Mouse (Mus musculus): ENCODE measurements around the gene Becn1. TPM values are rescaled to one million over a fixed set of nuclear protein-coding genes. Genes with fewer than 3 reads are reported as not detected.
A peak's percentile ranks its signal among the peaks of the same experiment; 100 is the strongest.

Gene Becn1
- polyA plus RNA-seq, 1 experiment, result 134 TPM

GRCm38 (mm10) chr11:101348774-101349173 is 46.7 kb upstream of the Becn1 start:
- no peak overlapping the region for H3K4me3 ChIP-seq
- no peak overlapping the region for H3ac ChIP-seq (ENCODE audit: control insufficient read depth, insufficient read length)
- H3K27me3 ChIP-seq (ENCODE audit: control insufficient read depth, insufficient read depth, insufficient read length), result peaks cover 25% of the 10 kb centered on the region
- TF ChIP-seq E2F4 (IDR thresholded peaks at IDR 0.05; ENCODE audit: insufficient read depth) (no peak), REST (IDR thresholded peaks at IDR 0.05; ENCODE audit: insufficient read depth, insufficient read length) (no peak), POLR2A (IDR thresholded peaks at IDR 0.05; ENCODE audit: insufficient read length, low read depth) (no peak), TCF12 (IDR thresholded peaks at IDR 0.05; ENCODE audit: insufficient read depth, poor library complexity, severe bottlenecking) (no peak), SRF (IDR thresholded peaks at IDR 0.05; ENCODE audit: control insufficient read depth, insufficient read length, low read depth) (no peak), MYOD1 (IDR thresholded peaks at IDR 0.05; ENCODE audit: control insufficient read depth in 1 of 3, insufficient read length in 2 of 3, low read depth in 2 of 3) (no peak)
- no peaks in the 10 kb centered on the region for H3K36me3 ChIP-seq (ENCODE audit: control insufficient read depth, insufficient read depth)
- H3K79me2 ChIP-seq (ENCODE audit: control insufficient read depth, insufficient read depth), result no peaks in the 10 kb centered on the region
- H3K4me2 ChIP-seq (ENCODE audit: low read depth), result no peak overlapping the region

GRCm38 (mm10) chr11:101347083-101347775 is 45.1 kb upstream of the Becn1 start:
- H3ac ChIP-seq (ENCODE audit: control insufficient read depth, insufficient read length), result no peak overlapping the region
- no peak overlapping the region for H3K4me3 ChIP-seq
- TF ChIP-seq USF1 (IDR thresholded peaks at IDR 0.05; ENCODE audit: low read depth), result no peak
- no peak for TF ChIP-seq SRF (IDR thresholded peaks at IDR 0.05; ENCODE audit: control insufficient read depth, insufficient read length, low read depth)
- no peak for TF ChIP-seq MYOD1 (IDR thresholded peaks at IDR 0.05; ENCODE audit: control insufficient read depth in 1 of 3, insufficient read length in 2 of 3, low read depth in 2 of 3)
- no peak for TF ChIP-seq REST (IDR thresholded peaks at IDR 0.05; ENCODE audit: insufficient read depth, insufficient read length)
- no peak for TF ChIP-seq TCF12 (IDR thresholded peaks at IDR 0.05; ENCODE audit: insufficient read depth, poor library complexity, severe bottlenecking)
- no peak for TF ChIP-seq MYOG (IDR thresholded peaks at IDR 0.05; ENCODE audit: control insufficient read depth in 1 of 3, insufficient read depth in 1 of 3, insufficient read length in 2 of 3, low read depth in 2 of 3)
- TF ChIP-seq TCF3 (IDR thresholded peaks at IDR 0.05; ENCODE audit: insufficient read length, low read depth), result no peak
- TF ChIP-seq CEBPB (IDR thresholded peaks at IDR 0.05; ENCODE audit: insufficient read depth, poor library complexity, severe bottlenecking), result no peak
- TF ChIP-seq E2F4 (IDR thresholded peaks at IDR 0.05; ENCODE audit: insufficient read depth), result no peak
- no peaks in the 10 kb centered on the region for H3K36me3 ChIP-seq (ENCODE audit: control insufficient read depth, insufficient read depth)
- H3K27me3 ChIP-seq (ENCODE audit: control insufficient read depth, insufficient read depth, insufficient read length), result peaks cover 20% of the 10 kb centered on the region
- H3K4me2 ChIP-seq (ENCODE audit: low read depth), result no peak overlapping the region
- H3K79me2 ChIP-seq (ENCODE audit: control insufficient read depth, insufficient read depth), result no peaks in the 10 kb centered on the region

GRCm38 (mm10) chr11:101338123-101338760 is 36.2 kb upstream of the Becn1 start:
- Histone ChIP-seq H3K36me3 (ENCODE audit: control insufficient read depth, insufficient read depth) (no peaks in the 10 kb centered on the region), H3K4me3 (peak overlapping the region; percentile 13), H3K4me2 (ENCODE audit: low read depth) (peak overlapping the region; percentile 93), H3K27me3 (ENCODE audit: control insufficient read depth, insufficient read depth, insufficient read length) (no peaks in the 10 kb centered on the region), H3ac (ENCODE audit: control insufficient read depth, insufficient read length) (no peak overlapping the region), H3K79me2 (ENCODE audit: control insufficient read depth, insufficient read depth) (no peaks in the 10 kb centered on the region)
- TF ChIP-seq REST (IDR thresholded peaks at IDR 0.05; ENCODE audit: insufficient read depth, insufficient read length) (no peak), MYOD1 (IDR thresholded peaks at IDR 0.05; ENCODE audit: control insufficient read depth in 1 of 3, insufficient read length in 2 of 3, low read depth in 2 of 3) (no peak), CEBPB (IDR thresholded peaks at IDR 0.05; ENCODE audit: insufficient read depth, poor library complexity, severe bottlenecking) (no peak), E2F4 (IDR thresholded peaks at IDR 0.05; ENCODE audit: insufficient read depth) (no peak), POLR2AphosphoS2 (IDR thresholded peaks at IDR 0.05; ENCODE audit: insufficient read length, low read depth) (no peak)

GRCm38 (mm10) chr11:101335685-101336084 is 33.6 kb upstream of the Becn1 start:
- Histone ChIP-seq H3K4me3 (no peak overlapping the region), H3K4me2 (ENCODE audit: low read depth) (no peak overlapping the region), H3K27me3 (ENCODE audit: control insufficient read depth, insufficient read depth, insufficient read length) (no peaks in the 10 kb centered on the region), H3K79me2 (ENCODE audit: control insufficient read depth, insufficient read depth) (no peaks in the 10 kb centered on the region), H3K36me3 (ENCODE audit: control insufficient read depth, insufficient read depth) (no peaks in the 10 kb centered on the region), H3ac (ENCODE audit: control insufficient read depth, insufficient read length) (no peak overlapping the region)
- TF ChIP-seq MYOG (IDR thresholded peaks at IDR 0.05; ENCODE audit: control insufficient read depth in 1 of 3, insufficient read depth in 1 of 3, insufficient read length in 2 of 3, low read depth in 2 of 3), result no peak

GRCm38 (mm10) chr11:101334516-101334915 is 32.4 kb upstream of the Becn1 start:
- H3ac ChIP-seq (ENCODE audit: control insufficient read depth, insufficient read length), result no peak overlapping the region
- TF ChIP-seq MYOD1 (IDR thresholded peaks at IDR 0.05; ENCODE audit: control insufficient read depth in 1 of 3, insufficient read length in 2 of 3, low read depth in 2 of 3), result peak in 1 of 3 experiments; percentile 64
- TF ChIP-seq USF1 (IDR thresholded peaks at IDR 0.05; ENCODE audit: low read depth), result no peak
- TF ChIP-seq REST (IDR thresholded peaks at IDR 0.05; ENCODE audit: insufficient read depth, insufficient read length), result no peak
- peak in 2 of 3 experiments; percentile 53 to 55 for TF ChIP-seq MYOG (IDR thresholded peaks at IDR 0.05; ENCODE audit: control insufficient read depth in 1 of 3, insufficient read depth in 1 of 3, insufficient read length in 2 of 3, low read depth in 2 of 3)
- no peak overlapping the region for H3K4me3 ChIP-seq
- H3K4me2 ChIP-seq (ENCODE audit: low read depth), result no peak overlapping the region
- H3K79me2 ChIP-seq (ENCODE audit: control insufficient read depth, insufficient read depth), result no peaks in the 10 kb centered on the region
- H3K27me3 ChIP-seq (ENCODE audit: control insufficient read depth, insufficient read depth, insufficient read length), result no peaks in the 10 kb centered on the region
- no peaks in the 10 kb centered on the region for H3K36me3 ChIP-seq (ENCODE audit: control insufficient read depth, insufficient read depth)

Data from myocyte (in vitro differentiated cells).